Mouse (Mus musculus): ENCODE measurements around the gene Glis3. TPM values are rescaled to one million over a fixed set of nuclear protein-coding genes. Genes with fewer than 3 reads are reported as not detected.

The Glis3 gene
- polyA plus RNA-seq, 1 experiment from 2014 or later, result 2.6 TPM

GRCm38 (mm10) chr19:28648881-28649280 is 31.0 kb downstream of the Glis3 start:
- ATAC-seq (ENCODE audit: low FRiP score), result no peak
- Histone ChIP-seq H3K9ac (no peak overlapping the region), H3K4me2 (replicated peaks) (no peak overlapping the region), H3K27me3 (no peaks in the 10 kb centered on the region), H3K27ac (no peak overlapping the region), H3K4me1 (no peaks in the 10 kb centered on the region), H3K36me3 (no peaks in the 10 kb centered on the region), H3K4me3 (no peak overlapping the region), H3K9me3 (replicated peaks) (no peaks in the 10 kb centered on the region)
- 65% methylated on average over 4 of the region's 4 CpGs for WGBS

DNA sequence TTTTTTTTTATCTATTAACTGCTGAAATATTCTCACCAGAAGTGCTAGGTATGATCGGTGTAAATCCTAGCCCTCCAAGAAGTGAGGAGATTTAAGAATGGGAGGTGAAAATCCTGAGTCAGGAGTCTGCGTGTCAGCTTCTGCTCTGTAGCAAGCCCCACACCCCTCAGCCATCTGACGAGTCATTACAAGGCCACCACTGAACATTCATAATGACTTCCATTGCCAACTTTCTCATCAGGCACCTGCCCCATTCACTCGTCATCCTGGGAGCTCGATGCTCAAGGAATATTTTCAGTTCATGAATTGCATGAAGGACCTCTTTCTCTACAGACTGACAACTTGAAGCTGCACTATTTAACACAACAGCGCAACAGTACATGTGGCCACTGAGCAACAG is 32.5 kb downstream of the Glis3 start:
- H3K4me2 ChIP-seq (replicated peaks), result no peak overlapping the region
- WGBS, result 86% methylated on average over 6 of the region's 6 CpGs
- H3K4me1 ChIP-seq, result no peaks in the 10 kb centered on the region
- H3K9me3 ChIP-seq (replicated peaks), result no peaks in the 10 kb centered on the region
- H3K36me3 ChIP-seq, result no peaks in the 10 kb centered on the region
- no peaks in the 10 kb centered on the region for H3K27me3 ChIP-seq
- no peak overlapping the region for H3K4me3 ChIP-seq
- H3K27ac ChIP-seq, result no peak overlapping the region
- H3K9ac ChIP-seq, result no peak overlapping the region
- no peak for ATAC-seq (ENCODE audit: low FRiP score)

DNA sequence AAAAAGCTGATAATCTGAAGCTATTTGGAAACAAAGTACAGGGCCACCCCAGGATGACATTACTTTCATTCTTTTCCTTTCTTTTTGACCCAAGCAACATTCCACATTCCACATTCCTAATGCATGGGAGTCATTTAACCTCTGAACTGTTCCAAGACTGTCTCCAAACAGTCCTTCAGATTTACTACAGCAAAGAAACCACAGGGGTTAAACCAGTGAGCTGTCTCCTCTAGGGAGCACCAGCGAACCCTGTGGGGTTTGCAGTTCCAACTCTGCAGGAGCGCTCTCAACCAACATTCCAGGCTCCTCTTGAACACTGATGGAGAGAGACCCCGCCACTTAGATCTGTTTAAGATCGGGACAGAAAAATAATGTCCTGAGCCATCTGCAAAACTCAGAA is 33.6 kb downstream of the Glis3 start:
- no peaks in the 10 kb centered on the region for H3K4me1 ChIP-seq
- no peaks in the 10 kb centered on the region for H3K27me3 ChIP-seq
- ATAC-seq (ENCODE audit: low FRiP score), result no peak
- no peak overlapping the region for H3K4me2 ChIP-seq (replicated peaks)
- H3K9me3 ChIP-seq (replicated peaks), result no peaks in the 10 kb centered on the region
- H3K27ac ChIP-seq, result no peak overlapping the region
- no peak overlapping the region for H3K9ac ChIP-seq
- WGBS, result 50% methylated on average over 4 of the region's 4 CpGs
- no peak overlapping the region for H3K4me3 ChIP-seq
- H3K36me3 ChIP-seq, result no peaks in the 10 kb centered on the region

DNA sequence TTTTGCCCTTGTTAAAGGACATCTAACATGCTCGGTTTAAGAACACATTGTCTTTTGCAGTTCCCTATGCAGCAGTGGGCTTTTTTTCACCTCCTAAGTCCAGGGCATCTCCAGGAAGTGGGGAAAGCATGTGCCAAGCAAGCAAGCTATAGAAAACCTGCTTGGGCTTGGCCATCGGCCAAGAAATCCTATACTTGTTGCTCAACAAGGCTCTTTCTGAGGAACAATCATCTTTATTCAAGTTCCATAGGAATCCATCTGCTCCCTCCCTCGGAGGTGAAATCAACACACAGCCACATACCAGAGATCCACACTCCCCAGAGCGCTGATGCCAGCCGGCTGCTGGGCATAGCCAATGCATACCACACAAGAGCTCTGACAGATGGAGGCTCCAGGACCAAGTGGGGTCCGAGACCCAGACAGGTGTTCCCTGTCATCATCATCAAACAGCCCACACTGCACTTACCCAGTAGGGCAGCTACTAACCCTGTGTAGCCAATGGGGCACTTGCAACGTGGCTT is 39.0 kb downstream of the Glis3 start:
- no peaks in the 10 kb centered on the region for H3K36me3 ChIP-seq
- H3K27ac ChIP-seq, result no peak overlapping the region
- H3K4me3 ChIP-seq, result no peak overlapping the region
- H3K9ac ChIP-seq, result no peak overlapping the region
- H3K4me1 ChIP-seq, result peaks cover 13% of the 10 kb centered on the region; the same call in 1 of the 2 replicates
- H3K9me3 ChIP-seq (replicated peaks), result no peaks in the 10 kb centered on the region
- H3K4me2 ChIP-seq (replicated peaks), result no peak overlapping the region
- ATAC-seq (ENCODE audit: low FRiP score), result peak; percentile 29; the same call in 1 of the 2 replicates
- 0 out of 2 replicates have a peak, but pooled peaks cover 3% of the 10 kb centered on the region for H3K27me3 ChIP-seq
- 64% methylated on average over 7 of the region's 7 CpGs for WGBS

DNA sequence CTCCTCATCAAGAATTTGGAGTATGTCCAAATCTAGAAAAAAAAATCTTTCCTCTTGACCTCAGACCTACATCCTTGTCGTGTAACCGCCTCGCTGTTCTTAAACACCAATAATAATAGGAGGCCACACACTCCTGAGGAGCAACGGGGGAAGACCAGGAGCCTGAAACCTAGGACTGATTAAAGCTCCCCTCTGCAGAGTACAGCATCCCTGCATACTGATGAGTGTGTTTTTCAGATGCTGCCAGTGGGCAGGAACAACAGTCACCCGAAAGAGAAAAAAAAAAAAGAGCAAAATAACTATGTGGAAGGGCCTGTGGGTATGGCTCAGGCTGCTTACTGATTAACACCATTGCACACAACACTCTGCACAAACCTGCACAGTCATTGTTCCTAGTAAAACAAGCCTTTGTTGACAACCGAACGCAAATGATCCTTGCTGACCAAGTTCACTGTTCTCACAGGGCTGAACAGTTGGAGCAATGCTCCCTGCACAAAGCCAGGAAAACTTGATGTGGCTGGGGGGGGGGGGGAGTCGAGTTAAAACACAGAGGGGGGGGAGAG is 43.8 kb downstream of the Glis3 start:
- Histone ChIP-seq H3K9ac (no peak overlapping the region), H3K4me2 (replicated peaks) (no peak overlapping the region), H3K4me1 (peaks cover 12% of the 10 kb centered on the region; the same call in 1 of the 2 replicates), H3K36me3 (no peaks in the 10 kb centered on the region), H3K9me3 (replicated peaks) (no peaks in the 10 kb centered on the region), H3K4me3 (no peak overlapping the region), H3K27ac (no peak overlapping the region), H3K27me3 (0 out of 2 replicates have a peak, but pooled peaks cover 3% of the 10 kb centered on the region)
- 28% methylated on average over 7 of the region's 8 CpGs for WGBS
- ATAC-seq (ENCODE audit: low FRiP score), result no peak

DNA sequence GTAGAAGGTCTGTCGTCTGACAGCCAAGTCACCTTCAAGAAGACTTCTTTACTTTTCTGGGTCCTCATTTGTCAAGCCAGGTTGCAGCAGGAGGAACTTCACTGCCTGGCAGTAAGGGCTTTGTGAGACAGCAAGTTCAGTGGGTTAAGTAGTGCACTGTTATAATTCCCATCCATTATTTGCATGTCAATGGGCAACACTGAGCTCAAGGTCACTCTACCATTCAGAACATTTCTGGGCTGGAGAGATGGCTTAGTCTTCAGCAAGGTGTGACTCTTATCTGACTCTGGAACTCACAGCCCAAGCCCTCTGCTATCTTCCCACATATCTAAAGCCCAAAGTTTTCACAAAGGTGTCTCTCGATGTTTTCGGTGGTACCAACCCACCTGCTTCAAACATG is 44.9 kb downstream of the Glis3 start:
- no peaks in the 10 kb centered on the region for H3K36me3 ChIP-seq
- 96% methylated on average over 3 of the region's 3 CpGs for WGBS

DNA sequence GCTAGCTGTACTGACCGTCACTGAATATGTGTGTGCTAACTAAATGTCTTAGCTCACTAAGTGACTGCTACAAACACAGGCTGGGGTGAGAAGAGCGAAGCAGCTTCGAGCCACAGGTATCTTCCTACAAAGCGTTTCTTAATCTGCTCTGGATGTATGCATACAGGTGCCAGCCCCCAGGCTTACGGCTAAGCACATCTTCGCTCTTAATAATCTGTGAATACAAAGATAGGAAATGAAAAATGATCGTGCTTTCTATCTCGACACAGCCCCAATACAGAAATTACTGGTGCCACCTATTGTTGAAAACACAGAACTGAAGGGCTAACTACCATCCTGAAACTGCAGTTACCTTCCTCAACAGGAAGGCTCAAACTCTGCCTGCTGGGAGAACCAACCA is 51.5 kb downstream of the Glis3 start:
- Histone ChIP-seq H3K4me1 (no peaks in the 10 kb centered on the region; the same call in 1 of the 2 replicates), H3K27me3 (no peaks in the 10 kb centered on the region), H3K9ac (no peak overlapping the region), H3K4me2 (replicated peaks) (no peak overlapping the region), H3K9me3 (replicated peaks) (no peaks in the 10 kb centered on the region), H3K4me3 (no peak overlapping the region), H3K36me3 (no peaks in the 10 kb centered on the region), H3K27ac (no peak overlapping the region)
- WGBS, result 64% methylated on average over 8 of the region's 8 CpGs
- no peak for ATAC-seq (ENCODE audit: low FRiP score)

More for the DNA sequence above, 44.9 kb downstream of the Glis3 start:
- Histone ChIP-seq H3K9me3 (replicated peaks) (no peaks in the 10 kb centered on the region), H3K4me3 (no peak overlapping the region), H3K4me1 (peaks cover 8% of the 10 kb centered on the region; the same call in 1 of the 2 replicates), H3K27ac (no peak overlapping the region), H3K4me2 (replicated peaks) (no peak overlapping the region), H3K27me3 (0 out of 2 replicates have a peak, but pooled peaks cover 3% of the 10 kb centered on the region), H3K9ac (no peak overlapping the region)
- no peak for ATAC-seq (ENCODE audit: low FRiP score)

- no peaks in the 10 kb centered on the region for H3K27me3 ChIP-seq
- H3K9me3 ChIP-seq (replicated peaks), result no peaks in the 10 kb centered on the region
- no peaks in the 10 kb centered on the region for H3K36me3 ChIP-seq
- ATAC-seq (ENCODE audit: low FRiP score), result no peak
- no peak overlapping the region for H3K27ac ChIP-seq
- 89% methylated on average over 5 of the region's 5 CpGs for WGBS
- H3K4me3 ChIP-seq, result no peak overlapping the region
- H3K4me1 ChIP-seq, result no peaks in the 10 kb centered on the region; the same call in 1 of the 2 replicates
- no peak overlapping the region for H3K4me2 ChIP-seq (replicated peaks)
- H3K9ac ChIP-seq, result no peak overlapping the region
These were observed 53.7 kb downstream of the Glis3 start for GRCm38 (mm10) chr19:28626189-28626588.

DNA sequence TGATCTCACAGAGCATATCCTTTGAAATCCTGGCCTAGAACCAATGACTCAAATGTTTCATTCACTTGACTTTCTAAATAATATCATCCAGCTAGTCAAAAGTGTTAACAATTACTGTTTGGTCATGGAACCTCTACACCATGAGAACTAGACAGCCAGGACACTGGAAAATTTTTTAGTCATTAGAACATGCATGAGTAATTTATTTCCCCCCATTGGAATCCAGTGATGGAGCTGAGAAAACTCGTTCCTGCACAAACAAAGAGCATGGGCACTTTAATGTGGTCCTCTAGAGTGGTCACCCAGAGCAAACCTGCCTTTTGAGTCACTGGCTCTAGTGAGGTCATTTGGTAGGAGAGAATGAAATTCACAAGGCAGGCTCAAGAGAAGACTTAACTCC is 55.3 kb downstream of the Glis3 start:
- no peak for ATAC-seq (ENCODE audit: low FRiP score)
- Histone ChIP-seq H3K4me2 (replicated peaks) (no peak overlapping the region), H3K9ac (no peak overlapping the region), H3K36me3 (no peaks in the 10 kb centered on the region), H3K9me3 (replicated peaks) (no peaks in the 10 kb centered on the region), H3K4me1 (no peaks in the 10 kb centered on the region; the same call in 1 of the 2 replicates), H3K27me3 (no peaks in the 10 kb centered on the region), H3K4me3 (no peak overlapping the region), H3K27ac (no peak overlapping the region)
- WGBS, result 80% methylated on average over 1 of the region's 1 CpGs

- no peaks in the 10 kb centered on the region for H3K36me3 ChIP-seq
- no peak for ATAC-seq (ENCODE audit: low FRiP score)
- 87% methylated on average over 10 of the region's 10 CpGs for WGBS
These were observed 56.2 kb downstream of the Glis3 start for GRCm38 (mm10) chr19:28623726-28624125.

GRCm38 (mm10) chr19:28621608-28622505 is 58.0 kb downstream of the Glis3 start:
- Histone ChIP-seq H3K9me3 (replicated peaks) (no peaks in the 10 kb centered on the region), H3K9ac (no peak overlapping the region), H3K36me3 (no peaks in the 10 kb centered on the region), H3K27me3 (no peaks in the 10 kb centered on the region), H3K4me3 (no peak overlapping the region), H3K27ac (no peak overlapping the region), H3K4me2 (replicated peaks) (no peak overlapping the region), H3K4me1 (no peaks in the 10 kb centered on the region)
- WGBS, result 91% methylated on average over 11 of the region's 11 CpGs
- ATAC-seq (ENCODE audit: low FRiP score), result no peak

More at GRCm38 (mm10) chr19:28623726-28624125, 56.2 kb downstream of the Glis3 start:
- H3K27me3 ChIP-seq, result no peaks in the 10 kb centered on the region
- no peaks in the 10 kb centered on the region; the same call in 1 of the 2 replicates for H3K4me1 ChIP-seq
- no peak overlapping the region for H3K9ac ChIP-seq
- no peaks in the 10 kb centered on the region for H3K9me3 ChIP-seq (replicated peaks)
- no peak overlapping the region for H3K27ac ChIP-seq
- no peak overlapping the region for H3K4me2 ChIP-seq (replicated peaks)
- H3K4me3 ChIP-seq, result no peak overlapping the region

- Histone ChIP-seq H3K4me2 (replicated peaks) (no peak overlapping the region), H3K4me1 (no peaks in the 10 kb centered on the region), H3K36me3 (no peaks in the 10 kb centered on the region), H3K9me3 (replicated peaks) (no peaks in the 10 kb centered on the region), H3K27ac (no peak overlapping the region), H3K27me3 (no peaks in the 10 kb centered on the region), H3K4me3 (no peak overlapping the region), H3K9ac (no peak overlapping the region)
- no peak for ATAC-seq (ENCODE audit: low FRiP score)
- WGBS, result 91% methylated on average over 7 of the region's 7 CpGs
These were observed 62.1 kb downstream of the Glis3 start for GRCm38 (mm10) chr19:28617736-28618135.

All from hindbrain, embryonic 12.5 days (tissue).